Mouse (Mus musculus): ENCODE measurements around the gene Gm29133.

The Gm29133 gene

GRCm38 (mm10) chr3:75747897-75748296 lies at the start of gene Gm29133:
Gene Gm29133, plus strand, starts transcription at chr3:75748197.
- DNase-seq, result no peak

- no peak for DNase-seq
These were observed 48.9 kb upstream of the Gm29133 start for GRCm38 (mm10) chr3:75699088-75699487.

DNA sequence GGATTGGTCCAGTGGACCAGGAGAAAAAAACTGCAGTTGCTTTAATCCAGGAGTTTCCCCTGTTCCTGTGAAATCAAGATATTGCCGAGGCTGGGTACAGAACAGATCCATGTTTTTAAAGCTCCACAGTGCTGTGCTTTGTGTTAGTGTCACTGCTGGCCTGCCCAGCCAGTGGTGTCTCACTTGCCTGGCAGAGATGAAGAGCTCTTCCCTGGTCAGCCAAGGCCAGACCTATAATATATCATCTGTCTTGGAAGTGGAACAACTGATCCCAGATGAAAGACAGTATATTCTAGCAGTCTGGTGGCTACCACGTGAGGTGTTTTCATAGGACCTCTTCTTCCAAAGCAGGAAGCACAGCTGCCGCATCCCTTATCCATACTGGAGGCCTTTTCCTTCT lies 46.7 kb upstream of the Gm29133 start:
- DNase-seq, result no peak

DNA sequence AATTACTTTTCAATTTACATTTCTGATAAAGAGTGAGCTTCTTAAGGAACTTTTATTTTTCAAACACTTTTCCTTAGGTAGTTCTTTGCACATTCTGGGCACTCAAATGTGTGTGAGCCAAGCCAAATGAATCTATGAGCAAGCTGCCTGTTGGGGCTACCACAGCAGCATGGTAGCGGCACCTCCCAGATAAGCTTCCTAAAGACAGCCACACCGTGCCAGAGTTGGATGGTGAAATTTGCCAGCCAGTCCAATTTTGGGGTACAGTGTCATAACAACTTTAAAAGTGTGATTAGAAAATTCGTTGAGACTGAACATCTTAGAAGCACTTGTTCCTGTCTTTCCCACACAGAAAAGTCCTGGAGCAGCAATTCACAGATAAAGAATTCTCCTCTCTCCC lies 41.5 kb upstream of the Gm29133 start:
- no peak for DNase-seq

GRCm38 (mm10) chr3:75713678-75714295 lies 34.2 kb upstream of the Gm29133 start:
- no peak for DNase-seq

GRCm38 (mm10) chr3:75720663-75721062 lies 27.3 kb upstream of the Gm29133 start:
- peak in 1 of 2 experiments; percentile 7 for DNase-seq

DNA sequence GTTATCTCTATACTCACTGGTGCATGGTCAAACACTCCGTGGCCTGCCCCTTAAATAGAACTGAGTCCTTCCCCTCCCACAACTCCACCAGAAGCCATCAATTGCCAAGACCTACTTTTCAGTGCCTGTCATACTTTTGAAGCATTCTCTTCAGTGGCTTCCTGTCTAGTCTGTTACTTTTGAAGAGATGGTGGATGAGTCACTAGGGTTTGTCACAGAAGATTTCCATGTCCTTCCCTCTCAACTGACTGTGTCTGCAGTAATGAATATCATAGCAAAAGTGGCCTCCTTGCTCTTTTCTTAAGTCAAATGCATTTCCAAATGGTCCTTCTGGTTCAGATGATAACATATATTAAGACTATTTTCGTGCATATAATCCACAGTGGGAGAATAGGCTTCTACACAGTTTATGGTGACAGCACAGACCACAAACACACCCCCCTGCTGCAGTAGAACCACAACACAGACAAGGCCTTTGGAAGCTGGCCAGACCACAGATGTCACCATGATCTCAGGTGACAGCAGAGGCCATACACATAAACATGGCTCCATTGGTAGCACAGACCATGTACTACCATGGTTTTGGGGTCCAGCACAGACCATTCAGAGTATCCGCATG lies 16.9 kb upstream of the Gm29133 start:
- DNase-seq, result no peak

DNA sequence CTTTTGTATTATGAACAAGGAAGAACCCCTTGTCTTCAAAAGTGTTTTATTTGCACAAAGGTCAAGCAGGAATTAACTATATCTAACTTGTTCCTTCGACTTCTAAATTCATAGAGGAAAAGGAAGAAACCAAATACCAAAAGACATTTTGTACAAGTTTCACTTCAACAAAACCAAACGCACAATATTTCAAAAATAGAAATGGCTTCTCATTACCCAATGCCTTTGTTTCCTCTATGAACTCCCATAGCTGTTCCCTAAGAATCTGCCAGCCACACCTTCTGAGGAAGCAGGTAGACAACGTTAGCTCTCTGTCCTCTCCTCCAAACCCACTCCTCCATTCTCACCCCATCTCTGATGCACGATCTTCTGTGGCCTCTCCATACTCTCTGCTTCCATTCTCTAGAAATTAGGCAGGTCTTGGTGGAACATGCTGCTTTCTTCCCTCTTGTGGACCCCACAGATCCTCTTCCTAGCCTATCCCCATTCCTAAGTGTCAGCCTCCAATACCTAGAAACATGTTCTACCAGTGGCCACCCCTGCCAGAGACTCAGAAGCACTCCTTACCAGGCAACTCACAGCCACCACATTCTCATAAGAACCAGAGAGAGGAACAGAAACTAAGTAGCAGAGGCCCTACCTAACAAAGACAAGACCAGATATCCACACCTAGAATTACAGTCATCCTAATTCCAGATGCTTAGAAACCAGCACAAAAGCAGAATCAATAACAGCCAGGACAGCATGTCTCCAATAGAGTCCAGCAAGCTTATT lies 4.1 kb upstream of the Gm29133 start:
- DNase-seq, result no peak

DNA sequence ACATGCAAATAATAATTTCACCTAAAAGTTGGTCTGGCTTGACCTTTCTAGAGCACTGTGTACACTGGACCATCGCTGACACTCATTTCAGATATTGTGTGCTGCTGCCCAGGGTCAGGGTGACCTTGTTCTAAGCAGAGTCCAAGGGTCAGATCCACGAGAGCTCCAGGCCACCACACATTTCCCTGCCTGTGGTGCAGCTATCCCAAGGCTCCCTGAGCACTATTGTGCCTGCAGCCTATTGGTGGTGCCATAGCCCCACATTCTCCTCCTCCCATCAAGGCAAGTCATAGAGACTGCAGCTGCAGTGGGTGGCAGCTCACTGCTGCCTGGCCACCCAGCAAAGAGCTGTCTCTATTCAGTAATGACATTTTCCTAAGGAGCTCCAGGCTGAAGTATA lies 2.7 kb upstream of the Gm29133 start:
- no peak for DNase-seq

DNA sequence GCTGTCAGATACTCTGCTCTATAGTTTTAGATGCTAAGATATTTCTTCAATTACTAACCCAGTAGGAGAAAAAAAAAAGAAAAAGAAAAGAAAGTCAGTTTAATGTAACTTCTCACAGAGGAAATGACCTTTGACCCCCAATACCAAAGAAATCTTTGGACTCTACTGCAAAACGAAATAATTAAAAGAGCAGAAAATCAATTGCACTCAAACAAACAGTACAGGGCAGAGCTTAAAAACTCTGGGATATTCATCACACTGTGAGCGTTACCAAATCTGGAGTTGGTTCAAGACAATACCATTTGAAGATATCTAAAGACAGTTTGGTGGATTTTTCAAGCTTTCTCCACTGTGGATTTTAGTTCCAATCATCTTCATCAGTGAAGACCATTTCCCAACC lies 15.4 kb downstream of the Gm29133 start:
- no peak for DNase-seq

DNA sequence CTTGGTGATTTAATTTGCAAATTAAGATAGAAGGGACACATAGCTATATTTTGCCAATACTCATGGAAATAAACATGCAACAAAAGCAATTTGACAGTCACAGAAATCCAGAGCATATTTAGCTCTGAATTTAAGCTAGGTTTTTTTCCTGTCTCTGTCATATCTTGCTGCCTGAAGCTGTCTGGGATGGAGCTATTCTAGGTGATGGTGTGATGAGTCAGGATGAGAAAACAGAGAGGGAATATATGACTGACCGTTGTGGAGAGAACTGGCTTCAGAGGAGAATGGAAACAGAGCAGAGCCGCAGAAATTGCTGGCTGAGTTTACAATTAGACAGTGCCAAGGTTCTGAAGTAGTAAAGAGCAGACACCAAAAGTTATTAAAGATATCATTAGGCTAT lies 26.3 kb downstream of the Gm29133 start:
- DNase-seq, result no peak

DNA sequence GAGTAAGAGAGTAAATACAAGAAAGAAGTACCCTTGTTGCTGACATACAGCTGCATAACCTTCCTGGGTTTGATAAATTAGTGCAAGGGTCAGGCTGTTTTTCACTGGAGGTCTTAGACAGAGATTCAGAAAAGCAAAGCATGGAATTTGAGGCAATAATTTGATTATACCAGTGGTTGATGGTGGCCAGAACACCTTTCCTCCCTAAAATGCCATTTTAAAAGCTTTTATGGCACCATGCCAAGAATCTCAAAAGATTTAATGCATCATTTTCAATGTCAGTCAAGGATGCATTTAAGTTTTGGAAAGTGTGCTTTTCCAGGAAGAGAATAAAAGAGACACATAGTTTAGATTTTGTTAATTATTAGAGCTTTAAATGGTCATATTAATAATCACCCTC lies 60.0 kb downstream of the Gm29133 start:
- no peak for DNase-seq

DNA sequence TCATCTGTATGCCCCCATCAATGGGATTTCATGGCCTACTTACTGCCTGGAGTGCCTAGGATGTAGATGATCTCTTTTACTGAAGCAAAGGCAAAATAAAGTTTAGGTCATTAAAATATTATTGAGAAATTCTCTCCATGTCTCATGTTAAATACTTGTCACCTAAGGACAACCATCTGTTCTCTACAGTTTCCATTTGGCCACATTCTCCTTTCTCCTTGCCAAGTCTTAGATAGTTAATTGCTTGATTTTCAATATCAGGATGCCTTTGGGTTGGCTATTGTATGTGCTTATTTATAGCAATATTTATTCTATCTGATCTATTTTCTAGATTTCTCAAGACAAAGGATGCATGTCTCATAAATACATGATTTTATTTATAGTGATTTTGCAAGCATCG lies 75.9 kb downstream of the Gm29133 start:
- DNase-seq, result no peak

DNA sequence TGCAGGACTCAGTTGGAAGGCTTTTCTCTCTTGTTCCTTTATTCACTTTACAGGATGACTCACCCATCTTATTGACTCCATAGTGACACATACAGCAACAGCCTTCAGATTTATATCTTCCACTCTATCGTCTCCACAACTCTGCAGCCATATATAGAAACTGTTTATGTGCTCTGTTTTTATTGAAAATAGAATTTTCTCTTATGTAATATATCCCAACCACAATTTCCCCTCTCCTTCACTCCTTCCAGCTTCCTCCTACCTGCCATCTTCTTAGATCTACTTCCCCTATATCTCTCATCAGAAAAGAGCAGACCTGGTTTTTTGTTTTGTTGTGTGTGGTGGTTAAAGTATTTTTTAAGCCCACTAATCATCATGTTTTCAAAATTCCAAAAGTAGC lies 76.5 kb downstream of the Gm29133 start:
- no peak for DNase-seq

GRCm38 (mm10) chr3:75834827-75835226 lies 86.8 kb downstream of the Gm29133 start:
- DNase-seq, result no peak

DNA sequence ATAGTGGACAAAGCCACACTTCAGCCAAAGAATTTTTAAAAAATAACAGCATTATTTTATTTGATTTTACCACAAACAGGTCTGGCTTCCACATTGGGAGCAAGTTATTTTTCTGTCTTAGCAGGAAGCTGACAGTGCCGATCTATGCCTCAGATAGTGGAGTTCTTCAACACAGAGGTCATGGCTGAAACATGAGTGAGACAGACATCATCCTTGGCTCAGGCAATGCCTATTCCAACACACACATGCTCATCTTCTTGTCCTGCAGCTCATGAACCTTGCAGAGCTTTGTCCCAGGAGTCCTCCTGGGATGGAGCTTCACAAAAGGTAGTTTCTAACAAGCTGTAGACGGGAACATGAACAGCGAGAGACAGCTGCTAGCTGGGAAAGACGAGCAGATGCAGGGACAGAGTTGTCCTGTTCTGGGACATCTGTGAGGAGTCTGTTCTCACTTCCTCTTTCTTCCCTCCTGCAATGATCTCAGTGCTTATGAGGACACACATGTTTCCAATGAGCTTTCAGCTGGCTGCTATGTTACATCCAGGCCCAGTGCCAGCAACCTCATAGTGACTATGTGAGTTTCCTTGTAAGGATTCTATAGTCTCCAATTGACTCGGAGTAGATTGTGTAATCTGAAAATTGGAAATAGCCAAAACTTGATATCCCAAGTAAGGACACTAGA lies 87.4 kb downstream of the Gm29133 start:
- no peak for DNase-seq
